Mouse (Mus musculus) CH12.LX (cell line): Measurements from ENCODE around the gene Slc9a8. TPM values are rescaled to one million over a fixed set of nuclear protein-coding genes. Genes with fewer than 3 reads are reported as not detected.

Experiments
- DNase-seq: peaks from one replicate; pipeline ENCODE4 v3.0.0-alpha.2; 2013; ENCODE audit errors: extremely low read depth
- H3K27ac ChIP-seq: 2 replicates; pipeline ENCODE4 v1.5.1; 2012; ENCODE audit warnings: low read depth, mild to moderate bottlenecking, control low read depth, moderate library complexity; ENCODE audit not compliant: insufficient read depth
- H3K27me3 ChIP-seq: replicated peaks from 2 replicates; pipeline ENCODE3; 2012; ENCODE audit warnings: inconsistent platforms
- H3K36me3 ChIP-seq, 2 experiments: replicated peaks in 1 of 2; 2 replicates each; pipeline versions ENCODE3 to v1.6.1; 2012; ENCODE audit warnings: inconsistent platforms in 1 of 2, low read length in 1 of 2, mild to moderate bottlenecking in 1 of 2, mixed read lengths in 1 of 2, moderate library complexity in 1 of 2; ENCODE audit not compliant: control insufficient read depth in 1 of 2, insufficient read depth in 1 of 2
- H3K4me1 ChIP-seq, 2 experiments: 2 replicates each; pipeline ENCODE4 v1.6.1; 2012; ENCODE audit warnings: inconsistent platforms in 1 of 2, moderate library complexity in 1 of 2; ENCODE audit not compliant: insufficient read depth in 2 of 2, control insufficient read depth in 1 of 2
- H3K4me2 ChIP-seq: 2 replicates; pipeline ENCODE4 v1.6.1; 2012; ENCODE audit warnings: low read depth, mild to moderate bottlenecking, control low read depth; ENCODE audit not compliant: poor library complexity, insufficient read depth, severe bottlenecking
- H3K4me3 ChIP-seq, 3 experiments: fragments of 150-350 bp in 1 of 3; sonication (generic) in 1 of 3; replicated peaks in 1 of 3; 2 replicates each; pipeline versions ENCODE3 to v1.5.1; 2011 to 2012; ENCODE audit warnings: low read depth in 2 of 3, low read length in 2 of 3, mild to moderate bottlenecking in 2 of 3, moderate library complexity in 2 of 3, control low read depth in 1 of 3, improper control_type of control experiment in 1 of 3, inconsistent platforms in 1 of 3, mixed read lengths in 1 of 3; ENCODE audit not compliant: poor library complexity in 1 of 3
- H3K79me2 ChIP-seq: replicated peaks from 2 replicates; pipeline ENCODE4 v1.6.1; 2012; ENCODE audit warnings: mild to moderate bottlenecking, moderate library complexity; ENCODE audit not compliant: control insufficient read depth, poor library complexity, insufficient read depth, severe bottlenecking; ENCODE audit errors: extremely low read depth
- H3K9ac ChIP-seq: 2 replicates; pipeline ENCODE4 v1.6.1; 2012; ENCODE audit warnings: low read depth, mild to moderate bottlenecking, control low read depth, moderate library complexity; ENCODE audit not compliant: insufficient read depth
- H3K9me3 ChIP-seq: replicated peaks from 2 replicates; pipeline ENCODE3; 2012; ENCODE audit warnings: low read length, inconsistent platforms, mixed read lengths
- BHLHE40 ChIP-seq: IDR thresholded peaks from 2 replicates; pipeline ENCODE4 v1.6.1; 2011; ENCODE audit warnings: mild to moderate bottlenecking, low read depth, low read length, improper control_type of control experiment
- CHD1 ChIP-seq: IDR thresholded peaks from 2 replicates; pipeline ENCODE4 v1.6.1; 2012; ENCODE audit warnings: low read depth, low read length, improper control_type of control experiment, inconsistent platforms
- CTCF ChIP-seq, 2 experiments: IDR thresholded peaks in 1 of 2; conservative IDR thresholded peaks in 1 of 2; 2 replicates each; pipeline ENCODE4 v1.5.1; 2011 to 2012; ENCODE audit warnings: low read depth in 2 of 2, low read length in 2 of 2, improper control_type of control experiment in 1 of 2, inconsistent platforms in 1 of 2, mild to moderate bottlenecking in 1 of 2, moderate library complexity in 1 of 2
- GABPA ChIP-seq: IDR thresholded peaks from 2 replicates; pipeline ENCODE4 v1.6.1; 2012; ENCODE audit warnings: low read depth, low read length, improper control_type of control experiment, inconsistent platforms; ENCODE audit not compliant: insufficient replicate concordance
- HCFC1 ChIP-seq: IDR thresholded peaks from 2 replicates; pipeline ENCODE4 v1.6.1; 2012; ENCODE audit warnings: low read depth, mild to moderate bottlenecking, inconsistent platforms, low read length, improper control_type of control experiment
- IRF4 ChIP-seq: IDR thresholded peaks from 2 replicates; pipeline ENCODE4 v1.6.1; 2014; ENCODE audit warnings: low read depth, mild to moderate bottlenecking, inconsistent platforms, low read length, improper control_type of control experiment
- JUN ChIP-seq: IDR thresholded peaks from 2 replicates; pipeline ENCODE4 v1.6.1; 2011; ENCODE audit warnings: low read depth, mild to moderate bottlenecking, low read length, improper control_type of control experiment, moderate library complexity; ENCODE audit not compliant: insufficient read depth
- JUND ChIP-seq: conservative IDR thresholded peaks from 2 replicates; pipeline ENCODE4 v1.6.1; 2011; ENCODE audit warnings: low read depth, low read length, improper control_type of control experiment
- KAT2A ChIP-seq: IDR thresholded peaks from 2 replicates; pipeline ENCODE4 v1.6.1; 2012; ENCODE audit warnings: low read length, improper control_type of control experiment, inconsistent platforms; ENCODE audit not compliant: insufficient replicate concordance
- MAFK ChIP-seq: IDR thresholded peaks from 2 replicates; pipeline ENCODE4 v1.6.1; 2011; ENCODE audit warnings: low read length, improper control_type of control experiment; ENCODE audit not compliant: insufficient replicate concordance
- MAZ ChIP-seq: IDR thresholded peaks from 2 replicates; pipeline ENCODE4 v1.6.1; 2012; ENCODE audit warnings: low read depth, mild to moderate bottlenecking, inconsistent platforms, low read length, improper control_type of control experiment, moderate library complexity
- MEF2A ChIP-seq: IDR thresholded peaks from 2 replicates; pipeline ENCODE4 v1.6.1; 2014; ENCODE audit warnings: low read depth, mild to moderate bottlenecking, inconsistent platforms, low read length, improper control_type of control experiment, borderline replicate concordance
- MXI1 ChIP-seq: IDR thresholded peaks from 2 replicates; pipeline ENCODE4 v1.6.1; 2011; ENCODE audit warnings: mild to moderate bottlenecking, low read depth, low read length, improper control_type of control experiment
- MYC ChIP-seq: IDR thresholded peaks from 2 replicates; pipeline ENCODE4 v1.6.1; 2011; ENCODE audit warnings: low read depth, mild to moderate bottlenecking, improper control_type of control experiment, low read length
- NELFE ChIP-seq: IDR thresholded peaks from 2 replicates; pipeline ENCODE4 v1.6.1; 2011; ENCODE audit warnings: low read depth, low read length, improper control_type of control experiment
- NRF1 ChIP-seq: IDR thresholded peaks from 2 replicates; pipeline ENCODE4 v1.6.1; 2014; ENCODE audit warnings: low read depth, mild to moderate bottlenecking, inconsistent platforms, low read length, improper control_type of control experiment, moderate library complexity
- PAX5 ChIP-seq: IDR thresholded peaks from 2 replicates; pipeline ENCODE4 v1.6.1; 2012; ENCODE audit warnings: low read length, inconsistent platforms, mixed read lengths
- SMC3 ChIP-seq: IDR thresholded peaks from 2 replicates; pipeline ENCODE4 v1.6.1; 2011; ENCODE audit warnings: low read depth, low read length, improper control_type of control experiment
- TBP ChIP-seq: conservative IDR thresholded peaks from 2 replicates; pipeline ENCODE4 v1.6.1; 2011; ENCODE audit warnings: low read depth, low read length, improper control_type of control experiment
- TCF12 ChIP-seq: IDR thresholded peaks from 2 replicates; pipeline ENCODE4 v1.6.1; 2014; ENCODE audit warnings: low read depth, mild to moderate bottlenecking, inconsistent platforms, low read length, improper control_type of control experiment
- USF1 ChIP-seq: IDR thresholded peaks from 2 replicates; pipeline ENCODE4 v1.6.1; 2014; ENCODE audit warnings: low read depth, mild to moderate bottlenecking, inconsistent platforms, low read length, improper control_type of control experiment
- USF2 ChIP-seq: conservative IDR thresholded peaks from 2 replicates; pipeline ENCODE4 v1.6.1; 2011; ENCODE audit warnings: low read depth, low read length, improper control_type of control experiment
- ZMIZ1 ChIP-seq: IDR thresholded peaks from 2 replicates; pipeline ENCODE4 v1.6.1; 2012; ENCODE audit warnings: low read depth, mild to moderate bottlenecking, inconsistent platforms, low read length, improper control_type of control experiment
- ZNF384 ChIP-seq: IDR thresholded peaks from 2 replicates; pipeline ENCODE4 v1.6.1; 2012; ENCODE audit warnings: low read depth, low read length, improper control_type of control experiment, inconsistent platforms
- dilution Hi-C: fragments of 300-500 bp; cut with MboI; formaldehyde crosslinking; loops from 2 replicates; pipeline ENCODE4 v1.14.3; 2020; ENCODE audit warnings: low sequenced_read_pairs; ENCODE audit not compliant: extremely low pct_unique_long_range_greater_than_20kb, extremely low pct_ligation_motif_present
- in situ Hi-C: fragments of 300-500 bp; cut with MboI; formaldehyde crosslinking; loops from 3 replicates; pipeline ENCODE4 v1.14.3; 2019; ENCODE audit warnings: low sequenced_read_pairs, low pct_ligation_motif_present, low pct_unique_long_range_greater_than_20kb, mixed read lengths
- polyA plus RNA-seq: library from polyadenylated mRNA; unstranded; fragments of >175 nt; gene quantifications from 2 replicates; pipeline ENCODE4 v1.2.1, GENCODE M21; 2012; ENCODE audit warnings: low read depth; ENCODE audit not compliant: insufficient read length
- total RNA-seq, 2 experiments: library from RNA; depleted of rRNA; stranded (reverse); fragments of 300-350 nt in 1 of 2; fragments of >200 nt in 1 of 2; gene quantifications; 2 replicates each; pipeline ENCODE4 v1.2.3; 2012 to 2014

Slc9a8 gene
- total and polyA plus RNA-seq, 3 experiments: 14.5 to 26.0 (median 25.0) TPM

DNA sequence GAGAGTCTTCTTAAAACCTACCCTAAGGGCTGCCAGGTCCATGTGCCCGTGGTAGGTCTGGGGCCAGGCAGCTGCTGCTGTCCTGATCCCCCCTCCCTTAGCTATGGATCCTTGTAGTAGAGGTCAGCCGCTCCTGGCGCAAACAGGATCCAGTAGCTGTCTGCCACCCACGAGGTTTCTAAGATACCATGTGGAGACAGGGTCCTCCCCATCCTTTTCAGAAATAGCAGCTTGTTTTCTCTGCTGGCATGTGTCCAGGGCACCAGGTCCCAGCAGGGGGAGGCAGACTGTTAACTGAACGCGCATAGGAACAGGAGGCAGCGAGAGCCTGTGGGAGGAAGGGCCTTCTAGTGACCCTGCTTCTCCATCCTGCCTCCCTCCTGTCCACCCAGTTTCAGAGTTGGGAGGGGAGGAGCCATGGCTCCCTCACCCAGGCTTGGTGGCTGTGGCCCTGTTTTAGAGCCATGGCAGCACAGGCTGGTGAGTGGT, 54.7 kb downstream of the Slc9a8 start:
- dilution Hi-C loops: no loop called here
- no peak for DNase-seq
- no peak overlapping the region for H3K27ac ChIP-seq

DNA sequence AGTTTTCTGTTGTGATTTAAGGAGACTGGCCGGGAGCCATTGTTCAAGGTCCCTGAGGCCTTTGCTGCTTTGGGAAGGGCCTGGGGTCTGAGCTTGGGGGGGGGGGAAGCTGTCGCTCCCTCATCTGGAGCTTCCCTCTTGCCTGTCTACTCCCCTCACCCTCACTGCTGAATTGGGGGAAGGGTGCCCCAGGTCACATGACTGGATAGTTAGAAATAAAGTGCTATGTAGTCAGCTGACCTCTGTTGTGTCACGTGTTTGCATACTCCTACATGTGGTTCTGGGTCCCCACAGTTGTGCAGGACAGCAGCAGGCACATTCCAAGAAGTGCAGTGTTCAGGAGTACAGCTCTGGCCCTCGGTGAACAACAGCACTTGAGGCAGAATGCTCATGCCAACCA, 55.2 kb downstream of the Slc9a8 start:
- TF ChIP-seq NELFE (no peak), JUND (no peak), USF1 (peak; percentile 20; the same call in 1 of the 2 replicates), TCF12 (no peak), GABPA (no peak), MEF2A (no peak), MYC (no peak), CTCF (conservative IDR thresholded peaks at IDR 0.05 in 1 of 2, IDR thresholded peaks at IDR 0.05 in 1 of 2; ENCODE audit: low read depth in 2 of 2, low read length in 2 of 2) (no peak), MAFK (no peak), BHLHE40 (no peak), MXI1 (no peak), USF2 (peak; percentile 34; the same call in 1 of the 2 replicates), IRF4 (no peak)
- TF ChIP-seq, all 38 proteins: peak for 2
- no peak overlapping the region for H3K4me2 ChIP-seq
- H3K4me3 ChIP-seq: no peak overlapping the region
- H3K9ac ChIP-seq: no peak overlapping the region
- in situ Hi-C loops (no loop called here), dilution Hi-C loops (no loop called here)
- H3K9me3 ChIP-seq: no peaks in the 10 kb centered on the region
- H3K36me3 ChIP-seq: peaks cover 50 to 83% of the 10 kb centered on the region in 2 experiments
- DNase-seq: no peak
- H3K27me3 ChIP-seq: no peaks in the 10 kb centered on the region
- H3K79me2 ChIP-seq: no peaks in the 10 kb centered on the region
- no peak overlapping the region for H3K27ac ChIP-seq
- H3K4me1 ChIP-seq: peaks cover 3 to 16% of the 10 kb centered on the region in 2 experiments; a peak in 2 of 4 replicates

More for the DNA sequence above, 54.7 kb downstream of the Slc9a8 start:
- Histone ChIP-seq H3K4me1 (peaks cover 3 to 16% of the 10 kb centered on the region in 2 experiments; a peak in 2 of 4 replicates), H3K9ac (no peak overlapping the region), H3K9me3 (no peaks in the 10 kb centered on the region), H3K4me2 (no peak overlapping the region), H3K36me3 (peaks cover 55 to 88% of the 10 kb centered on the region in 2 experiments), H3K4me3 (no peak overlapping the region), H3K27me3 (no peaks in the 10 kb centered on the region)
- in situ Hi-C loops: no loop called here
- no peak for TF ChIP-seq PAX5
- TF ChIP-seq SMC3: no peak
- no peak for TF ChIP-seq JUN
- TF ChIP-seq MAZ: no peak
- TF ChIP-seq HCFC1: no peak
- no peak for TF ChIP-seq KAT2A
- no peak for TF ChIP-seq NRF1
- no peak for TF ChIP-seq ZMIZ1
- TF ChIP-seq ZNF384: no peak
- TF ChIP-seq CHD1: no peak
- no peak for TF ChIP-seq TBP
- no peak for TF ChIP-seq MYC
- no peak for TF ChIP-seq CTCF (conservative IDR thresholded peaks at IDR 0.05 in 1 of 2, IDR thresholded peaks at IDR 0.05 in 1 of 2; ENCODE audit: low read depth in 2 of 2, low read length in 2 of 2)
- TF ChIP-seq, all 38 proteins: peak for 0
- no peaks in the 10 kb centered on the region for H3K79me2 ChIP-seq
